Mouse (Mus musculus) gastrocnemius, postnatal 36 days (tissue): Measurements from ENCODE around the gene Clrn3. TPM values are rescaled to one million over a fixed set of nuclear protein-coding genes. Genes with fewer than 3 reads are reported as not detected.

Experiments used
- DNase-seq, 2 experiments: peaks; one replicate each; pipeline ENCODE4 v3.0.0; 2022
- intact Hi-C: fragments of 180-260 bp; cut with DNase I; formaldehyde crosslinking; loops from one replicate; pipeline ENCODE4 v1.15.1; 2025
- total RNA-seq, 2 experiments: library from RNA; stranded (reverse); gene quantifications; 2 replicates each; pipeline ENCODE4 v1.2.3; 2021

The Clrn3 gene
- total RNA-seq, 2 experiments from 2014 or later = not detected

- intact Hi-C loops = no loop called here
- DNase-seq = no peak
These were observed 33.2 kb downstream of the Clrn3 start for GRCm38 (mm10) chr7:135495303-135495702.

GRCm38 (mm10) chr7:135490500-135490886 lies 38.0 kb downstream of the Clrn3 start:
- DNase-seq = no peak
- intact Hi-C loops = no loop called here

GRCm38 (mm10) chr7:135489724-135490499 lies 38.5 kb downstream of the Clrn3 start:
- intact Hi-C loops = no loop called here
- no peak for DNase-seq

- no peak for DNase-seq
- intact Hi-C loops = no loop called here
These were observed 40.1 kb downstream of the Clrn3 start for GRCm38 (mm10) chr7:135488214-135488810.

- peak in 1 of 2 experiments; percentile 42 for DNase-seq
- intact Hi-C loops = loop anchor here (1.0 kb wide), 1 partner anchor 85 kb away; no protein-coding TSS in a partner anchor
These were observed 41.0 kb downstream of the Clrn3 start for GRCm38 (mm10) chr7:135487423-135487822.

GRCm38 (mm10) chr7:135486645-135487382 lies 41.6 kb downstream of the Clrn3 start:
- no peak for DNase-seq
- intact Hi-C loops = loop anchor here (1.0 kb wide), 2 partner anchors 82 to 85 kb away; no protein-coding TSS in a partner anchor

- intact Hi-C loops = loop anchor here (1.0 kb wide), 1 partner anchor 81 kb away; no protein-coding TSS in a partner anchor
- DNase-seq = no peak
These were observed 42.6 kb downstream of the Clrn3 start for GRCm38 (mm10) chr7:135485796-135486410.

GRCm38 (mm10) chr7:135485116-135485795 lies 43.2 kb downstream of the Clrn3 start:
- intact Hi-C loops = no loop called here
- no peak for DNase-seq

- intact Hi-C loops = no loop called here
- no peak for DNase-seq
These were observed 44.1 kb downstream of the Clrn3 start for GRCm38 (mm10) chr7:135484341-135484740.

GRCm38 (mm10) chr7:135483751-135484150 lies 44.7 kb downstream of the Clrn3 start:
- intact Hi-C loops = no loop called here
- DNase-seq = no peak

- DNase-seq = no peak
- intact Hi-C loops = no loop called here
These were observed 47.3 kb downstream of the Clrn3 start for GRCm38 (mm10) chr7:135481150-135481549.

GRCm38 (mm10) chr7:135479912-135480311 lies 48.5 kb downstream of the Clrn3 start:
- intact Hi-C loops = no loop called here
- DNase-seq = no peak

GRCm38 (mm10) chr7:135479322-135479880 lies 49.1 kb downstream of the Clrn3 start:
- DNase-seq = no peak
- intact Hi-C loops = no loop called here

GRCm38 (mm10) chr7:135477256-135477655 lies 51.2 kb downstream of the Clrn3 start:
- no peak for DNase-seq
- intact Hi-C loops = no loop called here

- intact Hi-C loops = no loop called here
- DNase-seq = no peak
These were observed 52.5 kb downstream of the Clrn3 start for GRCm38 (mm10) chr7:135475981-135476380.

GRCm38 (mm10) chr7:135470319-135470718 lies 58.1 kb downstream of the Clrn3 start:
- no peak for DNase-seq
- intact Hi-C loops = no loop called here

GRCm38 (mm10) chr7:135468631-135469030 lies 59.8 kb downstream of the Clrn3 start:
- DNase-seq = no peak
- intact Hi-C loops = no loop called here

- intact Hi-C loops = no loop called here
- no peak for DNase-seq
These were observed 63.2 kb downstream of the Clrn3 start for GRCm38 (mm10) chr7:135465293-135465692.

GRCm38 (mm10) chr7:135464689-135465259 lies 63.7 kb downstream of the Clrn3 start:
- no peak for DNase-seq
- intact Hi-C loops = no loop called here
